Mouse (Mus musculus) liver (tissue): ENCODE results near the gene Dst.

Source experiments
- DNase-seq: peaks from one replicate; pipeline ENCODE4 v3.0.0-alpha.2; 2020; ENCODE audit warnings: mixed read lengths

Dst gene

GRCm38 (mm10) chr1:34246642-34246987 is 338.6 kb downstream of the Dst start:
- no peak for DNase-seq

GRCm38 (mm10) chr1:34251137-34251536 is 343.1 kb downstream of the Dst start:
- no peak for DNase-seq

GRCm38 (mm10) chr1:34252267-34252666 is 344.2 kb downstream of the Dst start:
- no peak for DNase-seq

GRCm38 (mm10) chr1:34253876-34254275 is 345.9 kb downstream of the Dst start:
- no peak for DNase-seq

GRCm38 (mm10) chr1:34259898-34260297 is 351.9 kb downstream of the Dst start:
- no peak for DNase-seq

- no peak for DNase-seq
These were observed 353.0 kb downstream of the Dst start for GRCm38 (mm10) chr1:34261011-34261410.

GRCm38 (mm10) chr1:34268520-34268919 is 360.5 kb downstream of the Dst start:
- no peak for DNase-seq

- no peak for DNase-seq
These were observed 361.6 kb downstream of the Dst start for GRCm38 (mm10) chr1:34269578-34269977.

- no peak for DNase-seq
These were observed 365.9 kb downstream of the Dst start for GRCm38 (mm10) chr1:34273922-34274321.

GRCm38 (mm10) chr1:34275787-34276186 is 367.8 kb downstream of the Dst start:
- no peak for DNase-seq

GRCm38 (mm10) chr1:34276756-34277155 is 368.7 kb downstream of the Dst start:
- DNase-seq = no peak

GRCm38 (mm10) chr1:34277259-34277658 is 369.2 kb downstream of the Dst start:
- DNase-seq = no peak

- DNase-seq = peak; percentile 59
These were observed 375.5 kb downstream of the Dst start for GRCm38 (mm10) chr1:34283502-34283901.

- DNase-seq = no peak
These were observed 377.0 kb downstream of the Dst start for GRCm38 (mm10) chr1:34284979-34285378.

- no peak for DNase-seq
These were observed 379.7 kb downstream of the Dst start for GRCm38 (mm10) chr1:34287731-34288130.

- DNase-seq = no peak
These were observed 380.2 kb downstream of the Dst start for GRCm38 (mm10) chr1:34288181-34288580.

GRCm38 (mm10) chr1:34288721-34289471 is 380.9 kb downstream of the Dst start:
- no peak for DNase-seq

GRCm38 (mm10) chr1:34289472-34289748 is 381.4 kb downstream of the Dst start:
- DNase-seq = no peak

- peak; percentile 31 for DNase-seq
These were observed 382.3 kb downstream of the Dst start for GRCm38 (mm10) chr1:34290321-34290720.

GRCm38 (mm10) chr1:34293198-34293597 is 385.2 kb downstream of the Dst start:
- DNase-seq = no peak

- DNase-seq = no peak
These were observed 389.6 kb downstream of the Dst start for GRCm38 (mm10) chr1:34297636-34298035.

- DNase-seq = no peak
These were observed 390.7 kb downstream of the Dst start for GRCm38 (mm10) chr1:34298631-34299184.

- no peak for DNase-seq
These were observed 391.5 kb downstream of the Dst start for GRCm38 (mm10) chr1:34299507-34299906.

GRCm38 (mm10) chr1:34300309-34300980 is 392.4 kb downstream of the Dst start:
- DNase-seq = peak; percentile 69

GRCm38 (mm10) chr1:34304227-34304626 is 396.2 kb downstream of the Dst start:
- DNase-seq = no peak
